In the genomic region with DNA sequence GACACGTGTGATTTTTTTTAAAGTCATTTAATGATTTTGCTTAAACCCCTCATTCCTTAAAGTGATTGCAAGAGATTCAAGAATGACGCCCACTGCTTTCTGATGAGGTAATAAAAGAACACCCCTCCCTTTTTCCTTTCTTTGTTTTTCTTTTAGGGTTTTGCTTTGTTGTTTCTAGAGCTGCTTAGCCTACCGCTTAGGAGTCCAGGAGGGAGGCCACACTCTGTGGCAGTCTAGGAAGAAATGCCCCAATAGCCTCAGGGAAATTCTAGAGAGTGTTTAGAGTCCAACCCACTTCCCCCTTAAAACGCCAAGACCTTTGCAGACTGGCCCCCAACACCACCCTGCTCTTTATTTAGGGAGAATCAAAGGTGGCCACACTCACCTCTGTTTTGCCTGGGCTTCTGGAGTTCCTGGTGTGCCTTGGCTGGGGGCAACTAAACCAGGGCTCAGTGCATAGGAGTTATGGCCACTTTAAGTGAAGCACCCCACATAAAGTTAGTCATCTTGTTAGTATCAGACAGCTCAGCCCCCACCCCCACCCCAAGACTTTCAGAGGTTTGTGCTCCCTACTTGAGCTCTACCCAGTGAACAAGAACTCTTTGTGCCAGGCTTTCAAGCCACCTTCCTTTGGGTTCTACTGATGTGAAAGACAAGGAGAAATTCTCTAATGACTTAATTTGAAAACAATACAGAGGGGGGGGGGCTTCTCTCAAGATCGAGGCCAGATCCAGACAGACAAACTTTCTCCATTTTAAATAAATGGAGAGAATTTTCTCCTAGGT, we compare ENCODE assay signal across 15 mouse cellular contexts. TPM values are rescaled to one million over a fixed set of nuclear protein-coding genes. Genes with fewer than 3 reads are reported as not detected.
DNase-seq lines count a peak whose midpoint lies in the region; ATAC-seq and TF ChIP-seq lines count a peak whose summit lies in the region.
"Had no signal": no experiment of that assay in that cellular context is flagged by ENCODE, and none has a peak within 500 bp of the region (broad histone marks: within the 10 kb centered on the region; RNA-seq: fewer than 3 reads in every experiment).

No protein-coding gene starts in this region.

- no peak overlapping the region for H3K27ac ChIP-seq in left cerebral cortex, adult 2 months
- peak overlapping the region; percentile 88 for H3K27ac ChIP-seq in forebrain, postnatal 0 days (ENCODE audit: low read depth, low read length)
- H3K27ac ChIP-seq in midbrain, embryonic 13.5 days = peak overlapping the region; percentile 91
- H3K27ac ChIP-seq: limb, embryonic 12.5 days had no signal

- no peaks in the 10 kb centered on the region; the same call in 1 of the 2 replicates for H3K36me3 ChIP-seq in forebrain, postnatal 0 days (ENCODE audit: insufficient read depth)
- H3K36me3 ChIP-seq in midbrain, embryonic 13.5 days = no peaks in the 10 kb centered on the region
- H3K36me3 ChIP-seq: limb, embryonic 12.5 days had no signal

- peak overlapping the region; percentile 60 for H3K9ac ChIP-seq in forebrain, postnatal 0 days
- peak overlapping the region; percentile 70 for H3K9ac ChIP-seq in midbrain, embryonic 13.5 days (replicated peaks)
- H3K9ac ChIP-seq: limb, embryonic 12.5 days; lung, embryonic 14.5 days had no signal

- peak overlapping the region; percentile 65 for H3K4me2 ChIP-seq in forebrain, postnatal 0 days (ENCODE audit: low read depth)
- peak overlapping the region; percentile 70 for H3K4me2 ChIP-seq in midbrain, embryonic 13.5 days (replicated peaks)
- H3K4me2 ChIP-seq: limb, embryonic 12.5 days; lung, embryonic 14.5 days had no signal

- WGBS in forebrain, postnatal 0 days = 14% methylated on average over 5 of the region's 5 CpGs
- WGBS in midbrain, embryonic 13.5 days = 5% methylated on average over 5 of the region's 5 CpGs

- H3K27me3 ChIP-seq in forebrain, postnatal 0 days (ENCODE audit: insufficient read depth, low read length) = peaks cover 9% of the 10 kb centered on the region
- peaks cover 58% of the 10 kb centered on the region for H3K27me3 ChIP-seq in midbrain, embryonic 13.5 days

- intact Hi-C loops in left cerebral cortex, adult 2 months (cut with DNase I) = loop anchor here (2.0 kb wide), 1 partner anchor 87 kb away; no protein-coding TSS in a partner anchor

- no peak for DNase-seq in left cerebral cortex, adult 2 months (ENCODE audit: extremely low spot score in 1 of 2, low spot score in 2 of 2)
- no peak for DNase-seq in left cerebral cortex, adult 9 months (ENCODE audit: low spot score in 2 of 2)
- peak; percentile 49 for DNase-seq in forebrain, postnatal 0 days
- no peak for DNase-seq in kidney, postnatal 36 days
- DNase-seq in kidney, postnatal 4 days = no peak
- DNase-seq: cerebellum, postnatal 36 days; gastrocnemius, postnatal 36 days; lung, embryonic 14.5 days; thymus, adult 18-20 months had no signal

- peak overlapping the region; percentile 2; the same call in 1 of the 2 replicates for H3K4me3 ChIP-seq in left cerebral cortex, adult 2 months
- peak overlapping the region; percentile 51 for H3K4me3 ChIP-seq in forebrain, postnatal 0 days (ENCODE audit: low read depth, low read length)
- peak overlapping the region; percentile 74 for H3K4me3 ChIP-seq in midbrain, embryonic 13.5 days (replicated peaks)
- H3K4me3 ChIP-seq: limb, embryonic 12.5 days had no signal

- no peak for ATAC-seq in forebrain, postnatal 0 days
- no peak for ATAC-seq in midbrain, embryonic 13.5 days
- no peak for ATAC-seq in cerebellum, adult (ENCODE audit: insufficient number of reproducible peaks, low FRiP score, low TSS enrichment)
- no peak for ATAC-seq in erythroid progenitor cell, adult 5-6 weeks (replicated peaks; ENCODE audit: low FRiP score, poor library complexity, severe bottlenecking)
- ATAC-seq: intestine, postnatal 0 days had no signal

- no peaks in the 10 kb centered on the region for H3K9me3 ChIP-seq in forebrain, postnatal 0 days (ENCODE audit: low read length)
- H3K9me3 ChIP-seq in midbrain, embryonic 13.5 days = no peaks in the 10 kb centered on the region
- H3K9me3 ChIP-seq: limb, embryonic 12.5 days had no signal

- TF ChIP-seq CTCF in left cerebral cortex, adult 2 months (IDR thresholded peaks at IDR 0.05) = no peak
- no peak for TF ChIP-seq CTCF in forebrain, postnatal 0 days (IDR thresholded peaks at IDR 0.05; ENCODE audit: low read depth)

- H3K4me1 ChIP-seq in forebrain, postnatal 0 days (ENCODE audit: insufficient read depth) = 0 out of 2 replicates have a peak, but pooled peaks cover 3% of the 10 kb centered on the region
- H3K4me1 ChIP-seq in midbrain, embryonic 13.5 days (replicated peaks) = peaks cover 82% of the 10 kb centered on the region

RNA-seq across cellular contexts. Expression of a gene that starts 4.5 kb away (rescaled TPM):
- 10 to 100 TPM in 1 of 2 experiments, 1 to 10 TPM in 1; 9.5 to 11.6 TPM for total RNA-seq in left cerebral cortex, adult 2 months (2021)
- 22.5 and 36.5 TPM in 2 replicates for total RNA-seq in forebrain, postnatal 0 days (2014; rRNA removed)
- polyA plus RNA-seq in forebrain, postnatal 0 days (2015; fragmentation: Nextera tagmentation; extraction: Ambion mirVana) = 2.6 and 4.3 TPM in 2 replicates
- polyA plus RNA-seq in midbrain, embryonic 13.5 days (2015; fragmentation: Nextera tagmentation; extraction: Ambion mirVana) = 3.1 and 3.6 TPM in 2 replicates
- total RNA-seq in erythroid progenitor cell, adult 5-6 weeks (2015; ENCODE audit: low replicate concordance) = not detected in 2 replicates
- not detected in 2 replicates for total RNA-seq in erythroid progenitor cell, adult 5-6 weeks (2017; ENCODE audit: low replicate concordance)
- total RNA-seq: gastrocnemius, postnatal 36 days had no signal
- polyA plus RNA-seq: heart, postnatal 0 days; intestine, postnatal 0 days; limb, embryonic 12.5 days had no signal

Comparison
In these comparisons a context has a peak if more than half of its experiments do, and no peak if none do; other contexts are left out.
1. H3K4me3 ChIP-seq: peak in every context shown above with its lines; median percentile 74 in midbrain, embryonic 13.5 days; 51 in forebrain, postnatal 0 days; 2 in left cerebral cortex, adult 2 months.
2. RNA of a gene that starts 4.5 kb away (total RNA-seq): 22.5 to 36.5 TPM in forebrain, postnatal 0 days and 9.5 to 11.6 TPM in left cerebral cortex, adult 2 months; not detected in erythroid progenitor cell, adult 5-6 weeks; every median in the first group is over 10 times any median in the second.